Mouse (Mus musculus): ENCODE data around the gene Cpa4. TPM values are rescaled to one million over a fixed set of nuclear protein-coding genes. Genes with fewer than 3 reads are reported as not detected.

The Cpa4 gene
- polyA plus RNA-seq, 1 experiment, result 0.10 TPM

DNA sequence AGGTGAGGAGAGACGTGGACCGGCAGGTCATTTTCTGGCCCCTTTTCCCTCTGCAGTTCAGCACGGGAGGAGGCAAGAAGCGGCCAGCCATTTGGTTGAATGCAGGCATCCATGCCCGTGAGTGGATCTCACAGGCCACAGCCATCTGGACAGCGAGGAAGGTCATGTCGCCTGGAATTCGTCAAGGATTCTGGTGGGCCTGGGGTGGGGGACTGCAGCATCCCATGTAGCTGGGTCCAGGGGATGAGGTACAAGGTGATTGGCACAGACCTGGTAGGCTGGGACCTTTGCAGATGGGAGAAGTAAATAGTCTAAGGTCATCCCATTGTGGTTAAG is 12.6 kb downstream of the Cpa4 start:
- Histone ChIP-seq H3K4me1 (ENCODE audit: control insufficient read depth, insufficient read depth, low read length) (no peaks in the 10 kb centered on the region), H3K27ac (ENCODE audit: insufficient read depth, low read length) (no peak overlapping the region), H3K4me3 (ENCODE audit: insufficient read depth, low read length) (no peak overlapping the region)
- no peak for TF ChIP-seq POLR2A (IDR thresholded peaks at IDR 0.05; ENCODE audit: extremely low read depth, insufficient read depth, low read length)
- no peak for TF ChIP-seq CTCF (IDR thresholded peaks at IDR 0.05; ENCODE audit: extremely low read depth, insufficient read depth, low read length)

DNA sequence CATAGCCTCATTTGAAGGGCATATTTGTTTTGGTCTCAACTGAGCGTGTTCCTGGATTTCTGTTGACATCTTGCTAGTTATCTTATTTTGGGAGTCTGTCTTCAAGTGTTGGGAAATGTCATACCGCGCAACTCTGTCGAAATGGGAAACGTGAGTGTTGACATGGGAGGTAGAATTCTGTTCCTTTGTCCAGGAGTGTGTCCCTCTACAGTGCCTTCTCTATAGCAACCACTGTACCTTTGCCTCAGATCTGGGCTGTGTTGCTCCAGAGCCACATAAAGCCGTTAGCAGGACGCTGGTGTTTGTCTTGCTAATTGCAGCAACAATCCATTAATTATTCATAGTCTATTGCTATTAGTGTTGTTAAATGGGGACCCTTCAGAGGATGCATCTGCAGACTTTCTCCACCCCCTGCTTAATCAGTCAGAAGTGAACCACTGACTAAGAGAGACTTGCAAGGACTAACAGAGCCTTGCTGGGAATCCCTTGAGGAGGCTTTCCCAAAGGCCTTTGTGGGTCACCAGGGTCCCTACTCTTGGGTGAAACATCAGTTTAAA is 18.8 kb downstream of the Cpa4 start:
- no peak overlapping the region for H3K27ac ChIP-seq (ENCODE audit: insufficient read depth, low read length)
- no peak for TF ChIP-seq POLR2A (IDR thresholded peaks at IDR 0.05; ENCODE audit: extremely low read depth, insufficient read depth, low read length)
- no peak for TF ChIP-seq CTCF (IDR thresholded peaks at IDR 0.05; ENCODE audit: extremely low read depth, insufficient read depth, low read length)

DNA sequence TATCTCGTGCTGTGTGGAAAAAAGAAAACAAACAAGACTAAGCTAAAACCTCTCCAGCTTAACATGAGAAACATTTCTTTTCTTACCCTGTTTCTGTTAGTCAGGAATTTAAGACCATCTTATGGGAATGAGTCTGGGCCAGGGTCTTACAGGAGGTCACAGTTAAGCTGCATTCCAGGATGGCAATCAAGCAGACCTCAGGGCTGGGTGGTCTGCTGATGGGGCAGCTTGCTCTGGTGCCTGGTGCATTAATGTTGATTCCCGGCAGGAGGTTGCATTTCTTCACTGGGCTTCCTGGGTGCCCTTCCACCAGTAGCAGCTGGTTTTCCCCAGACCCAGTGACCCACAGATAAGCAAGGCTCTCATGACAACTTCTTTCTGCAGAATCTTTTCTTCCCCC is 21.6 kb downstream of the Cpa4 start:
- TF ChIP-seq POLR2A (IDR thresholded peaks at IDR 0.05; ENCODE audit: extremely low read depth, insufficient read depth, low read length), result no peak
- Histone ChIP-seq H3K27ac (ENCODE audit: insufficient read depth, low read length) (no peak overlapping the region), H3K4me3 (ENCODE audit: insufficient read depth, low read length) (no peak overlapping the region), H3K4me1 (ENCODE audit: control insufficient read depth, insufficient read depth, low read length) (no peaks in the 10 kb centered on the region)

More for the DNA sequence above, 18.8 kb downstream of the Cpa4 start:
- no peaks in the 10 kb centered on the region for H3K4me1 ChIP-seq (ENCODE audit: control insufficient read depth, insufficient read depth, low read length)
- H3K4me3 ChIP-seq (ENCODE audit: insufficient read depth, low read length), result no peak overlapping the region

DNA sequence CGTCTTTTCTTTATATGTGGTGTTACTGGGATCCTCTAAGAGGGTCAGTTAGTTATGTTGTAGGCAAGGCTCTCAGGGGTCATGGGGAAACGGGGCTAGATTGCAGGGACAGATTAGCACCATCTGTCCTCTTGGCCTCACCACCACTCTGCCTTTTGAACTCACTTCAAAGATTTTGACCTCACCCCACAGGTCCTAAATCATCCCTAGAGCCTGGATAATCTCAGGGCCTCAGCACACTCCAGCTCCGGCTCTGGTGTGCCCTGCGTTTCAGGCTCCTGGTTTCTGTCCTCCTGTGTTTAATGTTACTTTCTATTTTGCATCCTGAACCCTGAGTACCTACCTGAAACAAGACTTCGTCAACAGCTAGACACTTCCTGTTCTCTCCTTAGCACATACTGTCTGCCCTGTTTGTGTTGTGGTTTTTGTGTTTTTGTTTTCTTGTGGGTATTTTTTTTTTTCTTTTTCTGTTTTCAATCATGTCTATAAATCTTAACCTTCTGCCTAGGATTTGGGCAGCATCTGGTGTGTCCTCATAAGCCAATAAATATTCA is 23.8 kb downstream of the Cpa4 start:
- Histone ChIP-seq H3K4me3 (ENCODE audit: insufficient read depth, low read length) (no peak overlapping the region), H3K4me1 (ENCODE audit: control insufficient read depth, insufficient read depth, low read length) (no peaks in the 10 kb centered on the region), H3K27ac (ENCODE audit: insufficient read depth, low read length) (no peak overlapping the region)
- no peak for TF ChIP-seq CTCF (IDR thresholded peaks at IDR 0.05; ENCODE audit: extremely low read depth, insufficient read depth, low read length)
- no peak for TF ChIP-seq POLR2A (IDR thresholded peaks at IDR 0.05; ENCODE audit: extremely low read depth, insufficient read depth, low read length)

DNA sequence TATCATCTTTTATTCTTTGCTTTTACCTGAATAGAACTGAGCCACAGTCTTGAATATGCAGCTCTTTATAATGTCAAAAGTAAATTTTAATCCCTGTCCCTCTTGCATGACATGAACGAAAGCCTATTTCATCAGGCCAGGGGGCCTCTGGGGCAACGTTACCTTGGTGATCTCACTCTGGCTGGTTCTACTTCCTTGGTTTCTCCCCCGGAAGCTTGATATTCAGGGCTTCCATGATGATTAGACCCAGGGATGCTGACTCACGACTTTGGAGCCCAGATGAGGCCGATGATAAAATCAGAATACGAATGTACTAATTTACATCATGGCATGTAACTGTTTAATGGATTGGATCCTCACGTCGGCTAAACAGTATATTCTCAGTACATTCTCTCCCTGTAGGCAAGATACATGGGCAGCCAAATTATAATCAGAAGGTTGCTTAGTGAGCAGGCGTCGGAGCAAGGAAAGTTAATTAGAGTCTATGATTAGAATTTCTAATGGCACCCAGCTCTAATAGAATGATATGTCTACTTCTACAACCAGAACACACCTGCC is 24.3 kb downstream of the Cpa4 start:
- TF ChIP-seq POLR2A (IDR thresholded peaks at IDR 0.05; ENCODE audit: extremely low read depth, insufficient read depth, low read length) (no peak), CTCF (IDR thresholded peaks at IDR 0.05; ENCODE audit: extremely low read depth, insufficient read depth, low read length) (no peak)
- Histone ChIP-seq H3K4me3 (ENCODE audit: insufficient read depth, low read length) (no peak overlapping the region), H3K27ac (ENCODE audit: insufficient read depth, low read length) (no peak overlapping the region), H3K4me1 (ENCODE audit: control insufficient read depth, insufficient read depth, low read length) (no peaks in the 10 kb centered on the region)

DNA sequence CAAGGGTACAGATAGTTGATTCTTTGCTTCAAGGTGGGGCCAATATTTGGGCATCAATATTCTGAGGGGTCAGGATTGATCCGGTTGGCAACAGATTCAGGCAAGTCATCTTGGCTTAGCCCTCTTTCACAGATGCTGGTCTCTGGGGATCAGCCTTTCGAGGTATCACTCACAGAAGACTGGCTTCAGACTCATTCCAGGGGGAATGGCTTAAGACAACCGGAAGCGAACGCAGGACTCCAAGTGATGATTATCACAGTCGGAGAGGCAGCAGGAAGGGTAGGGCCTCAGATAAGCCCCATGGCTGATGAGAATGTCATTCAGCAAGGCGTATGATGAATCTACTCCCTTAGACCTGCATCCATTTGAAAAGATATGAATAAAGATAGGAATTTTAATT is 26.2 kb downstream of the Cpa4 start:
- Histone ChIP-seq H3K4me1 (ENCODE audit: control insufficient read depth, insufficient read depth, low read length) (no peaks in the 10 kb centered on the region), H3K27ac (ENCODE audit: insufficient read depth, low read length) (no peak overlapping the region), H3K4me3 (ENCODE audit: insufficient read depth, low read length) (no peak overlapping the region)
- TF ChIP-seq CTCF (IDR thresholded peaks at IDR 0.05; ENCODE audit: extremely low read depth, insufficient read depth, low read length) (no peak), POLR2A (IDR thresholded peaks at IDR 0.05; ENCODE audit: extremely low read depth, insufficient read depth, low read length) (no peak)

DNA sequence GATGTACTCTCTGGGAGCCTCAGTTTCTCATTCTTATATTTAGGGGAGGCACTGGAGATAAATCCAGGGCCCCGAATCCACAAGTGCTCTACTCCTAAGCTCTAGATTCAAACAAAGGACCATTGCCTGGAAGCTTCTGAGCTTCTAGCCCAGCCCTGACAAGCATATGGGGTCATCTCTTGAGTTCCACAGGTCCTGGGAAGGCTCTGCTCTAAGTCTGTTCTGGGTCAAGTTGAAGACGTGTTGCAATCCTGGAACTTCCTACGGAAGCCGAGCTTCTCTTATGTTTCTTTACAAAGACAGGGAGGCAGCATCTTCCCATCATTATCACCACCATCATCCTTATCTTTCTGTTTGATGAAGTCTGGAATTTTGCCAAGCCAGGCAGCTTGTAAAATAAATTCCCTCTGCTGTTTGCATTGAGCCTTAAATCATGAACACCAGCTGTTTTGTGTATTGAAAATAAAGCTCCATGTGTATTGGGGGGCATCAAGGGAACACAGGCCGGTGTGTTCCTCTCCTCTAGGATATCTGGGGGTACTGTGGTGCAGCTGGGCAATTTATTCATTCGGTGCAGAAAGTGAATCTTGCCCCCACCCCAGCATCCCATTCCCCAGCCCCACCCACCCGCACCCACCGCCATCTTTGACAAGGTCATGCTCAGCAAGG is 28.2 kb downstream of the Cpa4 start:
- Histone ChIP-seq H3K27ac (ENCODE audit: insufficient read depth, low read length) (no peak overlapping the region), H3K4me3 (ENCODE audit: insufficient read depth, low read length) (no peak overlapping the region), H3K4me1 (ENCODE audit: control insufficient read depth, insufficient read depth, low read length) (no peaks in the 10 kb centered on the region)
- TF ChIP-seq POLR2A (IDR thresholded peaks at IDR 0.05; ENCODE audit: extremely low read depth, insufficient read depth, low read length) (no peak), CTCF (IDR thresholded peaks at IDR 0.05; ENCODE audit: extremely low read depth, insufficient read depth, low read length) (no peak)

DNA sequence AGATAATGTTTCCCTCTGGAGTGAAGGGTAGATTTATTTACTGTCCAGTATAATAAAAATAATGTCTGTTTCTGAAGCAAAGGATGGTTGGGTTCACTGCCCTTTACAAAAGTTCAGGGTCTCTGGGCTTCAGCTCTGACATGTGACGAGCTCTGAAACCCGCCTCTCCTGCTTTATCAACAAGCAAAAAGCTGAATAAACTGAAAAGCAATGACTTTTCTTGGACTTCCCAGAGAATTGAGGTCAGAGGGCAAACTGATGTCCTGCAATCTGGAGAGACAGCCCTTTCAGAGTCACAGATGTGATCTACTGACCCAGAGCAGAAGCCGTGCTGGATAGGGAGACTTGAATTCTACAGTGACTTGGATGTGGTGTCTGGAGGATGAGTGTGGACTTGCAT is 31.9 kb downstream of the Cpa4 start:
- H3K4me1 ChIP-seq (ENCODE audit: control insufficient read depth, insufficient read depth, low read length), result no peaks in the 10 kb centered on the region
- H3K4me3 ChIP-seq (ENCODE audit: insufficient read depth, low read length), result no peak overlapping the region
- TF ChIP-seq POLR2A (IDR thresholded peaks at IDR 0.05; ENCODE audit: extremely low read depth, insufficient read depth, low read length) (no peak), CTCF (IDR thresholded peaks at IDR 0.05; ENCODE audit: extremely low read depth, insufficient read depth, low read length) (no peak)
- no peak overlapping the region for H3K27ac ChIP-seq (ENCODE audit: insufficient read depth, low read length)

DNA sequence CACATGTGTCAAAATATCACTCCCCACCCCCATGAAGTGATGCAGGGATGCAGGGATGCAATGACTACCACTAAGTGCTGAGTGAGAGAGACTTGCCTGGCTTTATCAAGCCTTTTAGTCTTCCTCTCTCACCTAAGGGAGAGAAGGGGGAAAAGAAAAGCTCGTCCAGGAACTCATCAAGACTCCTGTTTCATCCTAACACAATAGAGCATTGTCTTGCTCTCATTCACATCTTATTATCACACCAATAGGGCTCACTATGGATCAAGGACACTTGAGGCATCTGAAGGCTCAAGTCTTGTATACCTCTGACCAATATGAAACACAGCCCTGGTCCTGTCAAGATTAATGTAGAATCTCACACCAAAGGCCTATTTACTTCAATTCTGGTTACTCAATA is 32.8 kb downstream of the Cpa4 start:
- TF ChIP-seq POLR2A (IDR thresholded peaks at IDR 0.05; ENCODE audit: extremely low read depth, insufficient read depth, low read length), result no peak
- no peak for TF ChIP-seq CTCF (IDR thresholded peaks at IDR 0.05; ENCODE audit: extremely low read depth, insufficient read depth, low read length)
- Histone ChIP-seq H3K4me1 (ENCODE audit: control insufficient read depth, insufficient read depth, low read length) (no peaks in the 10 kb centered on the region), H3K27ac (ENCODE audit: insufficient read depth, low read length) (no peak overlapping the region), H3K4me3 (ENCODE audit: insufficient read depth, low read length) (no peak overlapping the region)

DNA sequence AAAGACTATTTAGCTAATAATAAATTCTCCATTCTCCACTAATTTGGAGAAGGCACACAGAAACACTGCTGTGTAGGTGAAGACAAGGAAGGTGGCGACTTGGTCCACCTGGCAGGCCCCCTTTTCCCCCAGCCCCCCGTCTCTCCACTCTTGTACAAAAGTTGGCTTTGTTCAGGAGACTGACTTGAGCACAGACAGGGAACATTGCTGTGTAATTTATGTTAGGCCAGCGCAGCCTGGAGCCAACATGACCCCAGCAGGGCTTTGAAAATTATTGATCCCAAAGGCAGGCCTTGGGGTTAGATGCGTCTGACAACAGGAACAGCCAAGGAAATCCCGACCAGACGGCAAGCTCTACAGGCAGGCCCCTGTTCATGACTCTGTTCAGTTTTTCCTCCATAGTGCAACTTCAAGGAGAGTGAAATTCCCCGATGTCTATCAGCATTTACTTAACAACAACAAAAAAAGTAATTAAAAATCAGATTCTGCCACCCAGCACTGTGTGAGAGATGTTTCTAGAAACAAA is 36.2 kb downstream of the Cpa4 start:
- H3K27ac ChIP-seq (ENCODE audit: insufficient read depth, low read length), result no peak overlapping the region
- H3K4me3 ChIP-seq (ENCODE audit: insufficient read depth, low read length), result no peak overlapping the region
- H3K4me1 ChIP-seq (ENCODE audit: control insufficient read depth, insufficient read depth, low read length), result no peaks in the 10 kb centered on the region

More for the DNA sequence above, 36.2 kb downstream of the Cpa4 start:
- no peak for TF ChIP-seq POLR2A (IDR thresholded peaks at IDR 0.05; ENCODE audit: extremely low read depth, insufficient read depth, low read length)
- TF ChIP-seq CTCF (IDR thresholded peaks at IDR 0.05; ENCODE audit: extremely low read depth, insufficient read depth, low read length), result no peak
